ENCODE assay signal across 12 mouse cellular contexts in genomic region chr1:166117866-166118639, GRCm38 (mm10). TPM values are rescaled to one million over a fixed set of nuclear protein-coding genes. Genes with fewer than 3 reads are reported as not detected.
DNase-seq lines count a peak whose midpoint lies in the region.
"Had no signal": no experiment of that assay in that cellular context is flagged by ENCODE, and none has a peak within 500 bp of the region (broad histone marks: within the 10 kb centered on the region; RNA-seq: fewer than 3 reads in every experiment).

No protein-coding gene starts in this region.

- DNase-seq in adrenal gland, postnatal 14 days, result peak; percentile 44
- no peak for DNase-seq in adrenal gland, adult 8-10 months
- DNase-seq in ovary, adult 18-20 months (ENCODE audit: low spot score), result peak; percentile 21
- no peak for DNase-seq in ovary, postnatal 10 days (ENCODE audit: low spot score)
- peak; percentile 49 for DNase-seq in mesoderm, embryonic 11.5 days (ENCODE audit: low read depth, low spot score)
- DNase-seq in liver, result no peak
- DNase-seq in spleen, postnatal 10 days (ENCODE audit: low spot score in 2 of 2), result no peak
- no peak for DNase-seq in thymus, postnatal 10 days (ENCODE audit: low spot score in 2 of 2)
- DNase-seq: cerebellum, postnatal 10 days; gastrocnemius, postnatal 25 days; kidney, adult 18-20 months; thymus, adult 18-20 months had no signal

RNA-seq across cellular contexts. Expression of gene Dusp27, which starts 9.7 kb away (rescaled TPM):
- total RNA-seq in adrenal gland, postnatal 14 days (2021), result 0.07 and 0.26 TPM in 2 replicates
- total RNA-seq in adrenal gland, adult 8-10 months (2022), result under 1 TPM in 3 of 4 experiments, not detected in 1; 0.21 to 0.22 (median 0.22) TPM

RNA-seq across cellular contexts. Expression of gene Gpa33, which starts 12.0 kb away (rescaled TPM):
- 0.15 TPM in 1 of 2 replicates, not detected in the other for total RNA-seq in adrenal gland, postnatal 14 days (2021)
- under 1 TPM in 2 of 4 experiments, not detected in 2; 0.56 to 0.62 TPM for total RNA-seq in adrenal gland, adult 8-10 months (2022)
- total RNA-seq: gastrocnemius, postnatal 25 days had no signal

Comparison
In these comparisons a context has a peak if more than half of its experiments do, and no peak if none do; other contexts are left out.
1. DNase-seq: peak in adrenal gland, postnatal 14 days (single experiment), ovary, adult 18-20 months (single experiment) and mesoderm, embryonic 11.5 days (single experiment); none in adrenal gland, adult 8-10 months (single experiment), ovary, postnatal 10 days (single experiment), liver (single experiment), spleen, postnatal 10 days (0 of 2) and thymus, postnatal 10 days (0 of 2).